ENCODE assay signal across 13 mouse cellular contexts in genomic region chr3:156526461-156526933, GRCm38 (mm10). TPM values are rescaled to one million over a fixed set of nuclear protein-coding genes. Genes with fewer than 3 reads are reported as not detected.
DNase-seq lines count a peak whose midpoint lies in the region; ATAC-seq and TF ChIP-seq lines count a peak whose summit lies in the region.
"Had no signal": no experiment of that assay in that cellular context is flagged by ENCODE, and none has a peak within 500 bp of the region (broad histone marks: within the 10 kb centered on the region; RNA-seq: fewer than 3 reads in every experiment).

No protein-coding gene starts in this region.

- H3K4me1 ChIP-seq in midbrain, embryonic 12.5 days = no peaks in the 10 kb centered on the region
- H3K4me1 ChIP-seq in midbrain, embryonic 16.5 days (ENCODE audit: control insufficient read depth, insufficient read depth, low read length) = peaks cover 5% of the 10 kb centered on the region
- no peaks in the 10 kb centered on the region for H3K4me1 ChIP-seq in hindbrain, postnatal 0 days (ENCODE audit: insufficient read depth, low read length)
- H3K4me1 ChIP-seq: heart, embryonic 13.5 days had no signal

- no peak overlapping the region for H3K4me3 ChIP-seq in midbrain, embryonic 12.5 days
- H3K4me3 ChIP-seq in midbrain, embryonic 16.5 days (ENCODE audit: low read depth, low read length) = no peak overlapping the region
- H3K4me3 ChIP-seq in hindbrain, postnatal 0 days (ENCODE audit: low read length) = no peak overlapping the region
- H3K4me3 ChIP-seq: gastrocnemius, adult 2 months; heart, embryonic 13.5 days had no signal

- no peaks in the 10 kb centered on the region for H3K36me3 ChIP-seq in midbrain, embryonic 12.5 days
- H3K36me3 ChIP-seq in midbrain, embryonic 16.5 days (ENCODE audit: control insufficient read depth, insufficient read depth, low read length) = no peaks in the 10 kb centered on the region
- no peaks in the 10 kb centered on the region for H3K36me3 ChIP-seq in hindbrain, postnatal 0 days (ENCODE audit: insufficient read depth, low read length)
- H3K36me3 ChIP-seq: heart, embryonic 13.5 days had no signal

- H3K27ac ChIP-seq in midbrain, embryonic 12.5 days (replicated peaks) = no peak overlapping the region
- H3K27ac ChIP-seq in midbrain, embryonic 16.5 days (ENCODE audit: low read length) = no peak overlapping the region
- 0 out of 2 replicates have a peak overlapping the region, but pooled peaks have one; percentile 32 for H3K27ac ChIP-seq in hindbrain, postnatal 0 days
- H3K27ac ChIP-seq: gastrocnemius, adult 2 months; heart, embryonic 13.5 days had no signal

- no peak overlapping the region for H3K4me2 ChIP-seq in midbrain, embryonic 12.5 days (replicated peaks)
- H3K4me2 ChIP-seq in midbrain, embryonic 16.5 days (ENCODE audit: low read length) = no peak overlapping the region
- H3K4me2 ChIP-seq in hindbrain, postnatal 0 days (ENCODE audit: low read depth, low read length) = 0 out of 2 replicates have a peak overlapping the region, but pooled peaks have one; percentile 36
- H3K4me2 ChIP-seq: heart, embryonic 13.5 days had no signal

- H3K9ac ChIP-seq in midbrain, embryonic 12.5 days (replicated peaks) = no peak overlapping the region
- no peak overlapping the region for H3K9ac ChIP-seq in midbrain, embryonic 16.5 days (ENCODE audit: low read depth, low read length)
- H3K9ac ChIP-seq in hindbrain, postnatal 0 days (replicated peaks; ENCODE audit: low read length) = no peak overlapping the region
- H3K9ac ChIP-seq: heart, embryonic 13.5 days had no signal

- no peaks in the 10 kb centered on the region for H3K9me3 ChIP-seq in midbrain, embryonic 12.5 days
- no peaks in the 10 kb centered on the region for H3K9me3 ChIP-seq in midbrain, embryonic 16.5 days (replicated peaks; ENCODE audit: control insufficient read depth, low read length, poor library complexity, severe bottlenecking)
- H3K9me3 ChIP-seq in hindbrain, postnatal 0 days (ENCODE audit: low read length) = no peaks in the 10 kb centered on the region
- H3K9me3 ChIP-seq: heart, embryonic 13.5 days had no signal

- intact Hi-C loops in heart, postnatal 10 days (cut with DNase I) = no loop called here

- 59% methylated on average over 8 of the region's 8 CpGs for WGBS in midbrain, embryonic 12.5 days
- 32% methylated on average over 8 of the region's 8 CpGs for WGBS in midbrain, embryonic 16.5 days
- 31% methylated on average over 8 of the region's 8 CpGs for WGBS in hindbrain, postnatal 0 days

- ATAC-seq in midbrain, embryonic 12.5 days (ENCODE audit: low FRiP score, low read depth) = peak; percentile 56
- no peak for ATAC-seq in midbrain, embryonic 16.5 days
- no peak for ATAC-seq in hindbrain, postnatal 0 days
- no peak for ATAC-seq in erythroid progenitor cell, adult 5-6 weeks (replicated peaks; ENCODE audit: low FRiP score, poor library complexity, severe bottlenecking)
- ATAC-seq: intestine, embryonic 16.5 days; lung, postnatal 0 days had no signal

- peak; percentile 6 to 26 for DNase-seq in cerebellum, postnatal 36 days
- peak; percentile 52 for DNase-seq in hindbrain, postnatal 0 days (ENCODE audit: low spot score)
- no peak for DNase-seq in gastrocnemius, adult 8-10 months (ENCODE audit: low spot score in 2 of 2)
- no peak for DNase-seq in heart, postnatal 10 days
- DNase-seq: gastrocnemius, adult 2 months; kidney, postnatal 25 days; liver had no signal

- H3K27me3 ChIP-seq in midbrain, embryonic 12.5 days = no peaks in the 10 kb centered on the region
- no peaks in the 10 kb centered on the region for H3K27me3 ChIP-seq in midbrain, embryonic 16.5 days (ENCODE audit: control insufficient read depth, insufficient read depth, low read depth, low read length)
- H3K27me3 ChIP-seq in hindbrain, postnatal 0 days (ENCODE audit: insufficient read depth, low read length) = no peaks in the 10 kb centered on the region
- H3K27me3 ChIP-seq: heart, embryonic 13.5 days had no signal

- TF ChIP-seq CTCF in hindbrain, postnatal 0 days (IDR thresholded peaks at IDR 0.05; ENCODE audit: low read depth) = no peak

RNA-seq across cellular contexts. Expression of gene Negr1, which starts 35.1 kb away (rescaled TPM):
- polyA plus RNA-seq in midbrain, embryonic 12.5 days (2016; fragmentation: Nextera tagmentation; extraction: Ambion mirVana) = 11.6 and 12.8 TPM in 2 replicates
- 76.9 and 79.2 TPM in 2 replicates for polyA plus RNA-seq in midbrain, embryonic 16.5 days (2015; fragmentation: Nextera tagmentation; extraction: Ambion mirVana)
- 93.6 and 97.4 TPM in 2 replicates for total RNA-seq in hindbrain, postnatal 0 days (2014; rRNA removed)
- 47.7 and 51.2 TPM in 2 replicates for polyA plus RNA-seq in hindbrain, postnatal 0 days (2015; fragmentation: Nextera tagmentation; extraction: Ambion mirVana)
- total RNA-seq in gastrocnemius, adult 8-10 months (2022) = 1 to 10 TPM in 1 of 4 experiments, under 1 TPM in 3; 0.22 to 1.2 (median 0.47) TPM
- total RNA-seq in erythroid progenitor cell, adult 5-6 weeks (2015; ENCODE audit: low replicate concordance) = not detected in 2 replicates
- total RNA-seq in erythroid progenitor cell, adult 5-6 weeks (2017; ENCODE audit: low replicate concordance) = 0.61 TPM in 1 of 2 replicates, not detected in the other
- 1 to 10 TPM; 1.9 to 3.3 TPM for total RNA-seq in heart, postnatal 10 days (2021)

Comparison
In these comparisons a context has a peak if more than half of its experiments do, and no peak if none do; other contexts are left out.
1. DNase-seq: peak in cerebellum, postnatal 36 days (2 of 2) and hindbrain, postnatal 0 days (single experiment); none in gastrocnemius, adult 8-10 months (0 of 2) and heart, postnatal 10 days (0 of 2).
2. RNA of gene Negr1, which starts 35.1 kb away (total RNA-seq): 93.6 to 97.4 TPM in hindbrain, postnatal 0 days; 1.9 to 3.3 TPM in heart, postnatal 10 days, 0.22 to 1.2 TPM in gastrocnemius, adult 8-10 months and 0.61 TPM in erythroid progenitor cell, adult 5-6 weeks; every median in the first group is over 10 times any median in the second.